Mouse (Mus musculus) embryo, embryonic 11.5 days (tissue): ENCODE measurements around the gene Vmn2r105.

Experiments
- DNase-seq: peaks from one replicate; pipeline ENCODE4 v3.0.0-alpha.2; 2012; ENCODE audit warnings: low read depth, low spot score

Gene Vmn2r105

GRCm38 (mm10) chr17:20234952-20235351, at the start of gene Vmn2r105:
Gene Vmn2r105 (minus strand): TSS chr17:20235052.
- no peak for DNase-seq

DNA sequence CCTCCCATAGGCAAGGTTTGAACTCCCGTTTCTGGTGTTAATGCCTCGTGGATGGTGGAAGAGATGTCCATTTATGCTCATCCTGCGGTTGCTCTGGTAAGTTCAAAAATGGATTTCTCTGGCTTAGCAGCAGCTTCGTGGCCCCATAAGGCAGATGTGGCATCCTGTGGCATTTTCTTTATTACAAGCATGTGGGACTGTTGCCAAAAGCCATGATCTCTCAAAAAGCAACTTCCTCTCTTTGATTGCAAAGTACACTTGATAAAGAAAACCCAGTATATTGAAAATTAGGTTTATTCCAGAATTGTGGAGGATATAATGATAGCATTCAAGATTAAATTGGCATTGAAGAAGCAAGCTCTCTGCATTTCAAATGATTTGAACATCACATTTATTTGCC, 20.7 kb upstream of the Vmn2r105 start:
- DNase-seq, result no peak

DNA sequence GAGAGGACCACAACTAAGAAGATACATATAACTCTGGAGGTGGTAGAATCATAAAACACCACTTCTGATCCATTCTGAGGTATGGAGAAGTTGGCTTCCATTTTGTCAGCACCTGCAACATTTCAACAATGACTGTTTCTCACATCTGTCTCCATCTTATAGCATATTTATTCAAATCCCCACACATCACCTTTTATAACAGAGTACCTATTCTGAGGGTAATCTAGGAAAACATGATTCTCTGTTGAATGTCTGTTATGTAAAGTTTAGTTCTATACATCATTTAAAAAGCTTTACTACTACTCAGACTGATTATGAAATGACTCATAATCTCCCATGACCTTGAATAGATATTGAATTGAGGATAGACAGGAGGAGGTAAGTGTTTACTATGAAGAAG, 51.9 kb downstream of the Vmn2r105 start, which contains the start of gene Fpr-rs6:
Gene Fpr-rs6, minus strand, starts transcription at position 101 of the 400 bp plus-strand sequence.
- no peak for DNase-seq
